Mouse (Mus musculus): Measurements from ENCODE around the gene Gtf3c3. TPM values are rescaled to one million over a fixed set of nuclear protein-coding genes. Genes with fewer than 3 reads are reported as not detected.

Gene Gtf3c3
- polyA plus RNA-seq, 2 experiments: 3.9 to 5.6 TPM

GRCm38 (mm10) chr1:54452116-54452515, 13.3 kb upstream of the Gtf3c3 start:
- Histone ChIP-seq H3K36me3 (replicated peaks; ENCODE audit: control insufficient read depth, insufficient read depth, low read depth) (no peaks in the 10 kb centered on the region), H3K9me3 (ENCODE audit: control insufficient read depth, low read length) (no peaks in the 10 kb centered on the region), H3K27me3 (ENCODE audit: control insufficient read depth, insufficient read depth, low read length) (no peaks in the 10 kb centered on the region), H3K27ac (no peak overlapping the region), H3K9ac (replicated peaks) (no peak overlapping the region), H3K4me2 (ENCODE audit: low read depth) (no peak overlapping the region), H3K4me1 (replicated peaks; ENCODE audit: control insufficient read depth in 2 of 2, insufficient read depth in 2 of 2, low read length in 1 of 2) (no peaks in the 10 kb centered on the region), H3K4me3 (ENCODE audit: insufficient read depth in 1 of 2, low read depth in 2 of 2, low read length in 2 of 2) (no peak overlapping the region)
- WGBS (ENCODE audit: insufficient replicate concordance): 57% methylated on average over 2 of the region's 2 CpGs
- no peak for TF ChIP-seq EP300 (IDR thresholded peaks at IDR 0.05; ENCODE audit: low read depth)
- no peak for TF ChIP-seq CTCF (IDR thresholded peaks at IDR 0.05; ENCODE audit: low read depth)
- DNase-seq (ENCODE audit: low read depth in 3 of 3, low spot score in 3 of 3): no peak
- no peak for ATAC-seq (ENCODE audit: insufficient read depth)

GRCm38 (mm10) chr1:54448833-54449232, 10.1 kb upstream of the Gtf3c3 start:
- Histone ChIP-seq H3K4me1 (replicated peaks; ENCODE audit: control insufficient read depth in 2 of 2, insufficient read depth in 2 of 2, low read length in 1 of 2) (no peaks in the 10 kb centered on the region), H3K9ac (replicated peaks) (no peak overlapping the region), H3K27ac (no peak overlapping the region), H3K27me3 (ENCODE audit: control insufficient read depth, insufficient read depth, low read length) (no peaks in the 10 kb centered on the region), H3K4me3 (ENCODE audit: insufficient read depth in 1 of 2, low read depth in 2 of 2, low read length in 2 of 2) (no peak overlapping the region), H3K9me3 (ENCODE audit: control insufficient read depth, low read length) (no peaks in the 10 kb centered on the region), H3K36me3 (replicated peaks; ENCODE audit: control insufficient read depth, insufficient read depth, low read depth) (no peaks in the 10 kb centered on the region), H3K4me2 (ENCODE audit: low read depth) (no peak overlapping the region)
- 59% methylated on average over 4 of the region's 4 CpGs for WGBS (ENCODE audit: insufficient replicate concordance)
- no peak for ATAC-seq (ENCODE audit: insufficient read depth)
- DNase-seq (ENCODE audit: low read depth in 3 of 3, low spot score in 3 of 3): no peak
- no peak for TF ChIP-seq CTCF (IDR thresholded peaks at IDR 0.05; ENCODE audit: low read depth)
- no peak for TF ChIP-seq EP300 (IDR thresholded peaks at IDR 0.05; ENCODE audit: low read depth)

- H3K36me3 ChIP-seq (replicated peaks; ENCODE audit: control insufficient read depth, insufficient read depth, low read depth): no peaks in the 10 kb centered on the region
- no peak overlapping the region for H3K9ac ChIP-seq (replicated peaks)
- H3K4me3 ChIP-seq (ENCODE audit: insufficient read depth in 1 of 2, low read depth in 2 of 2, low read length in 2 of 2): no peak overlapping the region
- no peaks in the 10 kb centered on the region for H3K27me3 ChIP-seq (ENCODE audit: control insufficient read depth, insufficient read depth, low read length)
- ATAC-seq (ENCODE audit: insufficient read depth) (no peak), DNase-seq (ENCODE audit: low read depth in 3 of 3, low spot score in 3 of 3) (no peak)
- WGBS (ENCODE audit: insufficient replicate concordance): 31% methylated on average over 7 of the region's 7 CpGs
- no peaks in the 10 kb centered on the region for H3K9me3 ChIP-seq (ENCODE audit: control insufficient read depth, low read length)
- H3K4me1 ChIP-seq (replicated peaks; ENCODE audit: control insufficient read depth in 2 of 2, insufficient read depth in 2 of 2, low read length in 1 of 2): no peaks in the 10 kb centered on the region
- no peak for TF ChIP-seq CTCF (IDR thresholded peaks at IDR 0.05; ENCODE audit: low read depth)
- TF ChIP-seq EP300 (IDR thresholded peaks at IDR 0.05; ENCODE audit: low read depth): no peak
- no peak overlapping the region for H3K4me2 ChIP-seq (ENCODE audit: low read depth)
- H3K27ac ChIP-seq: no peak overlapping the region
Observed at GRCm38 (mm10) chr1:54443641-54444040, 4.9 kb upstream of the Gtf3c3 start.

GRCm38 (mm10) chr1:54439080-54439476, 307 bp upstream of the Gtf3c3 start:
- ATAC-seq (ENCODE audit: insufficient read depth) (no peak), DNase-seq (ENCODE audit: low read depth in 3 of 3, low spot score in 3 of 3) (no peak)
- TF ChIP-seq CTCF (IDR thresholded peaks at IDR 0.05; ENCODE audit: low read depth) (no peak), EP300 (IDR thresholded peaks at IDR 0.05; ENCODE audit: low read depth) (no peak)
- Histone ChIP-seq H3K9me3 (ENCODE audit: control insufficient read depth, low read length) (no peaks in the 10 kb centered on the region), H3K4me2 (ENCODE audit: low read depth) (peak overlapping the region; percentile 74), H3K27me3 (ENCODE audit: control insufficient read depth, insufficient read depth, low read length) (no peaks in the 10 kb centered on the region), H3K27ac (no peak overlapping the region), H3K4me1 (replicated peaks; ENCODE audit: control insufficient read depth in 2 of 2, insufficient read depth in 2 of 2, low read length in 1 of 2) (no peaks in the 10 kb centered on the region), H3K4me3 (ENCODE audit: insufficient read depth in 1 of 2, low read depth in 2 of 2, low read length in 2 of 2) (peak overlapping the region; percentile 86 to 93; a peak in 3 of 4 replicates), H3K36me3 (replicated peaks; ENCODE audit: control insufficient read depth, insufficient read depth, low read depth) (no peaks in the 10 kb centered on the region), H3K9ac (replicated peaks) (peak overlapping the region; percentile 89; the same call in 1 of the 2 replicates)
- 45% methylated on average over 3 of the region's 3 CpGs for WGBS (ENCODE audit: insufficient replicate concordance)

DNA sequence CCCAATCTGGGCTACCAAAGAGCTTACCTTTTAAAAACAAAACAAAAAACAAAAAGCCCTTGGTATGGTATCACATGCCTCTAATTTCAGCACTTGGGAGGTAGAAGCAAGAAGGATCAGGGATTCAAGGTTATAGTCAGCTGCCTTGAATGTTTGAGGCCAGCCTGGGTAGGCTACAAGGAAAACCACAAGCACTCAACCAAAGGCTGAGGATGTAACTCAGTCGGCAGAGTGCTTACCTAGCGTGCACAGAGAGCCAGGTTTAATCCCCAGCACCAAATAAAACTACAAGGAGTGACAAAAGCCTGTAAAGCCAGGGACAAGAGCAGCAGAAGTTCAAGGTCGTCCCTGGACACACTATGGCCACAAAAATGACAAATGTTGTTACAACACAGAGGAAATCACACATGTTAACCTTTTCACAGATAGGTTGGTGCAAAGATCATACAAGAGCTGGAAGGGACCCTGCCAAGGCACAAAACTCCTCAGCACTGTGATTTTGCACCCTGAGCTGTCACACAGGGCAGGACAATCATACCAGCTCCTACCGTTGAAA, 16.5 kb downstream of the Gtf3c3 start:
- H3K9ac ChIP-seq (replicated peaks): no peak overlapping the region
- WGBS (ENCODE audit: insufficient replicate concordance): 61% methylated on average over 4 of the region's 4 CpGs
- TF ChIP-seq CTCF (IDR thresholded peaks at IDR 0.05; ENCODE audit: low read depth) (no peak), EP300 (IDR thresholded peaks at IDR 0.05; ENCODE audit: low read depth) (no peak)
- H3K4me3 ChIP-seq (ENCODE audit: insufficient read depth in 1 of 2, low read depth in 2 of 2, low read length in 2 of 2): no peak overlapping the region
- no peaks in the 10 kb centered on the region for H3K27me3 ChIP-seq (ENCODE audit: control insufficient read depth, insufficient read depth, low read length)
- peaks cover 2% of the 10 kb centered on the region for H3K36me3 ChIP-seq (replicated peaks; ENCODE audit: control insufficient read depth, insufficient read depth, low read depth)
- no peak for ATAC-seq (ENCODE audit: insufficient read depth)
- H3K4me1 ChIP-seq (replicated peaks; ENCODE audit: control insufficient read depth in 2 of 2, insufficient read depth in 2 of 2, low read length in 1 of 2): no peaks in the 10 kb centered on the region
- no peaks in the 10 kb centered on the region for H3K9me3 ChIP-seq (ENCODE audit: control insufficient read depth, low read length)
- DNase-seq (ENCODE audit: low read depth in 3 of 3, low spot score in 3 of 3): no peak
- no peak overlapping the region for H3K27ac ChIP-seq
- no peak overlapping the region for H3K4me2 ChIP-seq (ENCODE audit: low read depth)
